Mouse (Mus musculus) heart, embryonic 10.5 days (tissue): ENCODE data around the gene Tmed11. TPM values are rescaled to one million over a fixed set of nuclear protein-coding genes. Genes with fewer than 3 reads are reported as not detected.
"Not testable (repeated sequence)": the region's sequence is repeated elsewhere in the genome, so short reads cannot be mapped to it uniquely, and the experiment has no call there.

Experiments
- DNase-seq: peaks from one replicate; pipeline ENCODE4 v3.0.0-alpha.2; 2017; ENCODE audit warnings: low spot score
- H3K27ac ChIP-seq: fragments of 300-500 bp; sonication (generic); 2 replicates; pipeline ENCODE4 v1.5.1; 2016; ENCODE audit warnings: mild to moderate bottlenecking
- H3K27me3 ChIP-seq: fragments of 300-500 bp; sonication (generic); 2 replicates; pipeline ENCODE4 v1.6.1; 2016; ENCODE audit warnings: mild to moderate bottlenecking; ENCODE audit not compliant: poor library complexity, insufficient read depth, severe bottlenecking
- H3K36me3 ChIP-seq: fragments of 300-500 bp; sonication (generic); 2 replicates; pipeline ENCODE4 v1.6.1; 2016; ENCODE audit warnings: mild to moderate bottlenecking, moderate library complexity
- H3K4me1 ChIP-seq: fragments of 300-500 bp; sonication (generic); 2 replicates; pipeline ENCODE4 v1.6.1; 2016; ENCODE audit warnings: mild to moderate bottlenecking
- H3K4me3 ChIP-seq: fragments of 300-500 bp; sonication (generic); 2 replicates; pipeline ENCODE4 v1.5.1; 2016; ENCODE audit warnings: mild to moderate bottlenecking, moderate library complexity
- H3K9me3 ChIP-seq: fragments of 300-500 bp; sonication (generic); 2 replicates; pipeline ENCODE4 v1.6.1; 2016; ENCODE audit warnings: mild to moderate bottlenecking, moderate library complexity
- WGBS: fragments of 180-500 bp; shearing (Covaris S2); methylation state at CpG from one replicate; pipeline ENCODE4 v1.1.7; 2016; 5-methylcytosine and 5-hydroxymethylcytosine counted together
- polyA plus RNA-seq: library from polyadenylated mRNA; unstranded; fragments of >200 nt; fragmentation: Nextera tagmentation; extraction: Ambion mirVana; gene quantifications from 2 replicates; pipeline ENCODE4 v1.2.1, GENCODE M21; 2016

Tmed11 gene
- polyA plus RNA-seq: not detected in 2 replicates

- H3K36me3 ChIP-seq, H3K27me3 ChIP-seq, H3K4me3 ChIP-seq, H3K4me1 ChIP-seq, H3K9me3 ChIP-seq, H3K27ac ChIP-seq, DNase-seq: not testable (repeated sequence)
- WGBS: 61% methylated on average over 2 of the region's 2 CpGs
Measured at GRCm38 (mm10) chr5:108795263-108795662, at the start of gene Tmed11. Gene Tmed11 (minus strand): TSS chr5:108795363.

GRCm38 (mm10) chr5:108836156-108836555 lies 41.0 kb upstream of the Tmed11 start:
- WGBS: 66% methylated on average over 1 of the region's 1 CpGs
- no peak overlapping the region for H3K4me3 ChIP-seq
- DNase-seq: no peak
- no peaks in the 10 kb centered on the region for H3K4me1 ChIP-seq
- no peak overlapping the region for H3K27ac ChIP-seq
- no peaks in the 10 kb centered on the region for H3K27me3 ChIP-seq
- H3K9me3 ChIP-seq: no peaks in the 10 kb centered on the region
- no peaks in the 10 kb centered on the region for H3K36me3 ChIP-seq

GRCm38 (mm10) chr5:108823276-108823675 lies 28.1 kb upstream of the Tmed11 start:
- DNase-seq: no peak
- no peaks in the 10 kb centered on the region for H3K9me3 ChIP-seq
- no peaks in the 10 kb centered on the region for H3K27me3 ChIP-seq
- H3K36me3 ChIP-seq: no peaks in the 10 kb centered on the region
- H3K27ac ChIP-seq: no peak overlapping the region
- 77% methylated on average over 2 of the region's 2 CpGs for WGBS
- no peak overlapping the region for H3K4me3 ChIP-seq
- no peaks in the 10 kb centered on the region for H3K4me1 ChIP-seq

- WGBS: 62% methylated on average over 2 of the region's 2 CpGs
- H3K27me3 ChIP-seq, H3K27ac ChIP-seq, H3K9me3 ChIP-seq, DNase-seq, H3K4me3 ChIP-seq, H3K36me3 ChIP-seq, H3K4me1 ChIP-seq: not testable (repeated sequence)
Measured at GRCm38 (mm10) chr5:108808750-108809149, 13.6 kb upstream of the Tmed11 start, which contains the start of gene Vmn2r8. Gene Vmn2r8 (minus strand): TSS chr5:108808850.

GRCm38 (mm10) chr5:108803646-108804045 lies 8.5 kb upstream of the Tmed11 start:
- Histone ChIP-seq H3K27ac (no peak overlapping the region), H3K36me3 (no peaks in the 10 kb centered on the region), H3K27me3 (no peaks in the 10 kb centered on the region), H3K4me1 (no peaks in the 10 kb centered on the region), H3K9me3 (no peaks in the 10 kb centered on the region), H3K4me3 (no peak overlapping the region)
- WGBS: 33% methylated on average over 1 of the region's 1 CpGs
- DNase-seq: no peak

GRCm38 (mm10) chr5:108790385-108790784 lies 4.8 kb downstream of the Tmed11 start:
- H3K4me1 ChIP-seq, H3K4me3 ChIP-seq, DNase-seq, H3K27me3 ChIP-seq, H3K27ac ChIP-seq, H3K9me3 ChIP-seq, H3K36me3 ChIP-seq: not testable (repeated sequence)
- 27% methylated on average over 1 of the region's 1 CpGs for WGBS

- no peaks in the 10 kb centered on the region for H3K4me1 ChIP-seq
- 65% methylated on average over 40 of the region's 40 CpGs for WGBS
- no peak within 1 kb of the TSS for H3K4me3 ChIP-seq
- no peak within 1 kb of the TSS for H3K27ac ChIP-seq
- H3K36me3 ChIP-seq: no peaks in the 10 kb centered on the region
- no peaks in the 10 kb centered on the region for H3K27me3 ChIP-seq
- no peak for DNase-seq
- H3K9me3 ChIP-seq: no peaks in the 10 kb centered on the region
Measured at GRCm38 (mm10) chr5:108774630-108775306, 20.4 kb downstream of the Tmed11 start, which contains the start of gene Rnf212. Gene Rnf212 (minus strand): TSS chr5:108774982.

- H3K27ac ChIP-seq: no peak overlapping the region
- H3K27me3 ChIP-seq: no peaks in the 10 kb centered on the region
- H3K9me3 ChIP-seq: no peaks in the 10 kb centered on the region
- H3K36me3 ChIP-seq: no peaks in the 10 kb centered on the region
- DNase-seq: no peak
- no peaks in the 10 kb centered on the region for H3K4me1 ChIP-seq
- no peak overlapping the region for H3K4me3 ChIP-seq
- WGBS: 77% methylated on average over 2 of the region's 2 CpGs
Measured at GRCm38 (mm10) chr5:108760002-108760401, 35.2 kb downstream of the Tmed11 start.

GRCm38 (mm10) chr5:108758396-108758795 lies 36.8 kb downstream of the Tmed11 start:
- Histone ChIP-seq H3K9me3 (no peaks in the 10 kb centered on the region), H3K36me3 (no peaks in the 10 kb centered on the region), H3K27ac (no peak overlapping the region), H3K4me1 (no peaks in the 10 kb centered on the region), H3K27me3 (no peaks in the 10 kb centered on the region), H3K4me3 (no peak overlapping the region)
- WGBS: 57% methylated on average over 3 of the region's 3 CpGs
- no peak for DNase-seq

- not testable (repeated sequence) for H3K36me3 ChIP-seq, H3K4me3 ChIP-seq, DNase-seq, H3K27me3 ChIP-seq, H3K4me1 ChIP-seq, H3K9me3 ChIP-seq, H3K27ac ChIP-seq
- WGBS: 78% methylated on average over 4 of the region's 4 CpGs
Measured at GRCm38 (mm10) chr5:108751258-108751657, 43.9 kb downstream of the Tmed11 start.

GRCm38 (mm10) chr5:108750328-108751210 lies 44.6 kb downstream of the Tmed11 start:
- Histone ChIP-seq H3K9me3 (no peaks in the 10 kb centered on the region), H3K27me3 (no peaks in the 10 kb centered on the region), H3K27ac (no peak overlapping the region), H3K4me1 (no peaks in the 10 kb centered on the region), H3K4me3 (no peak overlapping the region), H3K36me3 (no peaks in the 10 kb centered on the region)
- DNase-seq: no peak
- WGBS: 59% methylated on average over 5 of the region's 5 CpGs

- Histone ChIP-seq H3K9me3 (no peaks in the 10 kb centered on the region), H3K4me3 (no peak overlapping the region), H3K36me3 (no peaks in the 10 kb centered on the region), H3K27me3 (no peaks in the 10 kb centered on the region), H3K4me1 (no peaks in the 10 kb centered on the region), H3K27ac (no peak overlapping the region)
- 86% methylated on average over 3 of the region's 3 CpGs for WGBS
- DNase-seq: no peak
Measured at GRCm38 (mm10) chr5:108744629-108745028, 50.5 kb downstream of the Tmed11 start.

- Histone ChIP-seq H3K4me1 (no peaks in the 10 kb centered on the region), H3K36me3 (no peaks in the 10 kb centered on the region), H3K4me3 (no peak overlapping the region), H3K27ac (no peak overlapping the region), H3K9me3 (no peaks in the 10 kb centered on the region), H3K27me3 (no peaks in the 10 kb centered on the region)
- DNase-seq: no peak
- WGBS: 61% methylated on average over 2 of the region's 2 CpGs
Measured at GRCm38 (mm10) chr5:108743856-108744255, 51.3 kb downstream of the Tmed11 start.
